Mouse (Mus musculus) skeletal muscle tissue, adult 2 months (tissue): ENCODE measurements around the gene Bin2.
A peak's percentile ranks its signal among the peaks of the same experiment; 100 is the strongest.
"Not testable (repeated sequence)": the region's sequence is repeated elsewhere in the genome, so short reads cannot be mapped to it uniquely, and the experiment has no call there.

Experiments
- DNase-seq: peaks from one replicate; pipeline ENCODE4 v3.0.0-alpha.2; 2012; ENCODE audit warnings: low read depth, low spot score

Bin2 gene

DNA sequence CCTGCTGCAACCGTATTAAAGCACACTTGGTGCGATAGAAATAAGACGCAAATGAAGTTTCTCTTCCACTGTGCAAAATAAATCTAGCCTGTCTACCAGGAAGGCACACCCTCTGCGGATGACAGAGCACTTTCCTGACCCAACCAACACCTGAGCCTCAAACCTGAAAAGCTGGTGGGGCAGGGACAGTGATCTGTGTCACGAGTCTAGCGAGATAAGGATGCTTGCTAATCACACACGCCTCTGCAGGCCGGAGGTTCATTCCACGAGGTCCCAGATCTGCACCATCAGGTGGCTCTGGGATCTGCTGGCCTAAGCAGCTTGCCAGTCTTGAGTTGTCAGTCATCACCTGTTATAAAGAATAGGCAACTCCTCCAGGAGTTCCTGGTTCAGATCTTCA lies 17.7 kb downstream of the Bin2 start:
- no peak for DNase-seq

DNA sequence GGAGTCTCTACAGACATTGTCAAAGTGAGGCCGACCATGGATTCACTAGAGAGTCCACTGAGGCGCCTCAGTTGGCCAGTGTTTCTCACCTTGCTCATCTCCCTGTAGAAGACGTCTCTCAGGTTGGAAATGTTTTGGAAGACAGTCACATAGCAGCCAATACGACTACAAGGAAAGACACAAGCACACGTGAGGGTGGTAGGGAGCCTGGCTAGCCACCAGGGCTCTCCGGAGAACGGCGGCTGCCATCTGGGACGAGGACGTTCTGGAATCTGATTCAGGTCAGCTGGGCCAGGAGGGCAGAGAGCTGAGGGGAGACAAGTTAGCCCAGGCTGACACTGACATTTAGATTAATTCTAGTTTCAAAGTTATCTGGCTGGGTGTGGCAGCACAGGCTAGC lies 19.2 kb downstream of the Bin2 start:
- no peak for DNase-seq

DNA sequence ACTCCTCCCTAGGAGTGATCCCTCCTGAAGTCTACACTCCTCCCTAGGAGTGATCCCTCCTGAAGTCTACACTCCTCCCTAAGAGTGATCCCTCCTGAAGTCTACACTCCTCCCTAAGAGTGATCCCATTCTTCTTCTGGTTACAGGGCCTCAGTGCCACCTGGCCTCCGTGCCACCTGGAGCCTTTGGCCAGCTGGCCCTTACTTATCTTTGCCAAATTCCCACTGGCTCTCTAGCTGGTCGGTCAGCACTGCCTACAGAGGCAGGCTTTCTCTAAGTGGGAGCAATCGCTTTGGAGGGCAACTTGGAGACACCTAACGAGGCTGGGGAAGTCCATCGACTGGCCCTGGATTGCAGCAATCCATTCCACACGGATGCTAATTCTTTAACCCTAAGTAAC lies 23.2 kb downstream of the Bin2 start:
- DNase-seq: no peak

DNA sequence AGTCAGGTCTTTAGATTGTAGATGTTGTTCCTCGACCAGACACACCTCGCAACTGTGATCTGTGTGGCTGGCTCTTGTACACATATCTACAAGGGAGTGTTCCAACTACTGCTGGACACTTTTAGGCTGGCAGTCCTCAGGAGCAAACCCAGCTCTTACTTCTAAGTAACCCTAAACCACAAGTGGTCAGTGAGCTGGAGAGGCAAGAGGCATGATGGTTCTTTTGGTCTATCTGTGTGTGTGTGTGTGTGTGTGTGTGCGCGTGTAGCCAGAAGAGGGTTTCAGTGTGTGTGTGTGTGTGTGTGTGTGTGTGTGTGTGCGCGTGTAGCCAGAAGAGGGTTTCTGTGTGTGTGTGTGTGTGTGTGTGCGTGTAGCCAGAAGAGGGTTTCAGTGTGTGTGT lies 26.9 kb downstream of the Bin2 start:
- peak; percentile 42 for DNase-seq

DNA sequence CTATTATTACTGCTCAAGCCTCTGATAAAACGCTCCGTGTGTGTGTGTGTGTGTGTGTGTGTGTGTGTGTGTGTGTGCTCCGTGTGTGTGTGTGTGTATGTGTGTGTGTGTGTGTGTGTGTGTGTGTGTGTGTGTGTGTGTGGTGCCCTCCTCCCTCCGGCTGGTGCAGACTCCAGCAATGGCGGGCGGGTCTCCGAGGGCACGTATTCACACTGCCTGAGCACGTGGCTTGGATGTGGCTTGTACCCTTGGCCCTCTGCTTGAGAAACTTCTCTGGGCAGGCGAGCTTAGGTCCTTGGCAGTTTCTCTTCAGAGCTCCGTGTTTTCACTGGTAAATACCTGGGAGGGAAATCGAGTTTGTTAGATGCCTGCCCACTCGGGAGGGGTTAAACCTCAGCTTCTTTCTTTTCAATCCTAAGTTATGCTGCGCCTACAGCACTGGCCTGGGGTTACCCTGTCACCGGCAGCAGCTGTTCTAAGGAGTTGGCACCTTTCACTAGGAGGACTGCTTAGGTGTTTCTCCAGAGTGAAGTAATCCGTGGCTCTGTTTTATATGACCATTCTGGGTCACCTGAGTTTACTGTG lies 28.0 kb downstream of the Bin2 start:
- DNase-seq: no peak

DNA sequence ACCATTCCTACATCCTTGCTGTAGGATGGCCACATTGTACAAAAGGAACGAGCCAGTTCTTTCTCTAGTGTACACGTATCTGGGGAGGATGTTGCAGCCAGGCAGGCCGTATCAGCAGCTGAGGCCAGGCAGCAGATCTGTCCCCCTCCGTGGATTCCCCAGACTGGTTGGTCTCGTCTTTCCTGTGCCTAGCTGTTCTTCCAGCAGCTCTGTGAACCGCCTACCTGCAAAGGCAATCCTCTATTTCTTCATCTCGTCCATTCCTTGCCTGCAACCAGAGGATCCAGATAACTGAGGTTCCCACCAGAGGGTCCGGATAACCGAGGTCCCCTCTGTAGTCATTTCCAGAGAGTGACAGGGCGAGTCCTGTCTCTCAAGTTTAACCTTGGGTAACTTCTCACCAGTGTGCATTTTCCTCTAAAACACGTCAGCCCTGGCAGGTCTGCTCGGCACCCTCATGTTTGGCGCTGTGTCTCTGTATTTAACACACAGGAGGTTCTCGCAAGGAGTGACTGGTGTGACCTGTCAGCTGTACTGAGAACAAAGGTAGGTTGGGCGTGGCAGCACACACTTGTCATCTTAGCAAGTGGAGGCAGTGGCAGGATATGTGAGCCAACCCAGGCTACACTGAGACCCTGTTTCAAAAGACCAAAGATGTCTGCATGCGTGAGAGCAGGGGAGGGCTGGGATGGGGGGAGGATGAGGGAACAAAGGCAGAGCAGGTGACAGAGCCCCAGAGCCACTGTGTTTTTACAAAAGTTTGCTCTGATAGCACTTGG lies 29.2 kb downstream of the Bin2 start:
- no peak for DNase-seq

DNA sequence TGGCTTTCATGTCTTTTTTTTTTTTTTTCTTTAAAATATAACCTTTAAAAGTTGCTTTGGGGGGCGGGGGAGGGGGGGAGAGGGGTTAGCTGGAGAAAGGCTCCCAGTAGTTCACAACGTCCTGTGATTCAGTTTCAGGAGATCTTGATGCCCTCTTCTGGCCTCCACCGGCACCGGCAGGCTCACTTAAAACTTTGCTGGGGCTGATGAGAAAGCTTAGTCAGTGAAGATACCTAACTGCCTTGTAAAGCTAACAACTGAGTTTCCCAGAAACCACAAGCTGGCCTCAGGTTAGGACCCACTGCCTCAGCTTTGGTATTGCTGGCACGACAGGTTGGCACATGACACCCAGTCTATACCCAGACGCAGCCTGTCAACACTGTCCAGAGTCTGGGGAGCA lies 31.7 kb downstream of the Bin2 start:
- DNase-seq: no peak

DNA sequence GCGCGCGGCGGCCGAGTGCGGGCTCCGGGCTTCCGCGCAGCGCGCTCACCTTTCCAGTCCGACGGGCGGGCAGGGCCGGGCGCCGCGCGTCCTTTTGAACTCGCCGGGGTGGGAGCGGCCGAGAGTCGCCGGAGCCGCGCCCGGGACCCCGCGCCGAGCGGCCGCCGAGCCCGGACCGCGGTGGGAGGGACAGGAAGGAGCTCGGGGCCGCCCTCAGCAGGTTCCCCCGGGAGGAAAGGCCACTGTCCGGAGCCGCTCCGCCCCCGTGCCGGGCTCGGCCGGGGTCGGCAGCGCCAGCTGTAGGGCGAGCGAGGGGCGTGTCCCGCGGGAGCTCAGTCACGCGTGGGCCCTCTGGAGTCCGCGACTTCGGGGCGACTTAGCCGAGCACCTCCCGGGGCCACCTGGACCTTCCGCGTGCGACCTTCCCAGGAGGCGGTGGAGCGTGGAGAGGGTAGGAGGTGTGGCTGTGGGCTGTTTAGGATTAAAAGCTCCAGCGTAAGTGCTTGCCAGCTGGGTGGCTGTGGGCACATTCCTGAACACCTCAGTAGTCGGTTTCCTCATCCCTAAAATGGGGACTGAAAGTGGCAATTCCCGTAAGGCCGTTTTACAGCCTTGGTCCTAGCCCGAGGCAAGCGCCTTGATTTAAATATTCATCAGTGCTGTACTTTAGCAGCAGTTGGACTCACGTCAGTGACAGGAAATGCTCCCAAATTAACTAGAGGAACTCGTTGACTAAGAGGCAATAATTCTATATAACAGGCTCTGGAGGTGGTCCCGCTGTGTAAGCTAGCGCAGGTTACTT lies 32.5 kb downstream of the Bin2 start, which contains the start of gene Smagp:
Gene Smagp (minus strand): TSS at position 241 of the 802 bp plus-strand sequence.
- DNase-seq: no peak

DNA sequence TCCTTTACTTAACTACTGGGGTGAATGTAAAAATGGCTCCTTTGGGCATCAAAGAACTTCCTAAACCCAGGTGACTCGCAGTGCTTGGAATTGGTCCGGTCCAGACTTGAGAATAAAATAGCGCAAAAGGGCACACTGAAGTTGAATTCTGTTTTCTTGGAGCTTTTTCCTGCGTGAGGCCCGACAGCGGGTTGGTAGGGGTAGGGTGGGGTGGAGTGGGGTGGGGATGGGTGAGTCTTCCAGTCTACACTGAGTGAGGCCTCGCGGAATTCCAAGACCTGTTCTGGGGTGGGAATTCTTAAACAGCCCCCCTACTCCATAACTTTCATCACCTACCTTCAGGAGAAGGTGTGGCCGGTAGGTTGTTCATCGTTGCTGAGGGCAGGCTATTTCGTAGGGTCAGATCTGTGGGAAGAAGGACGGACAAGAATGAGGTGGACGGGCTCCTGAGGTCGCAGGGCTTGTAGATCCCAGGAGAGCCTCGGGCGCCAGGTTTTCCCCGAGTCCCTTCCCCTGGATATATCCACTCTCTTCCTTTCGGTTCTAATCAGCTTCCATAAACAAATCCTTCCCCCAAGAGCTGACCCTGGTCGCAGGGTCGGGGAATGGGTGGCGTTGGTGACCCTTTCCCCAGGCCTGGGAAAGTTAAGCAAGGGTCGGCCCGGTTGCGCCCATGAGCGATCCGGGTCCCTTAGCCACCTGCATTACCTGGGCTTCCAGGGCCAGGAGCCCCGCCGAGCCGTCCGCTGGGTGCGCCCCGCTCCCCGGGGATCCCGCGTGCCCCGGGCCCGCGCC lies 33.3 kb downstream of the Bin2 start:
- DNase-seq: no peak

DNA sequence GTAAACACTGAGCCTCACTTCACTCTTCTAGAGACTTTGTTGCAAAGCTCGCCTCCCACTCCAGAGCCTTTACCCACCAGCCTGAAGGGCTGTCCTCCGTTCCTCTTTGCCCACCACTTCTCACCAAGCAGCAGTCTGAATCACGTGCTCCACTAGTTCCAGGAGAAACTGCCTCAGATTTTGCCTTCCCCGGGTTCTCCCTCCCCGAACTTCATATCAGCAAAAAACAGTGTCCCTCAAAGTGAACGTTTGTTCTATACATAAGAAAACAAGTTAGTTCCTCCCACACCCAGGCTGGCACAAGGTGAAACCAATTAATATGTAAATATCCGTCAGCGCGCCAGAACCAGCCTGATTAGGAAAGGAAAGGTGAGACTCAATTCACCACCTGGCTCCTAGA lies 34.1 kb downstream of the Bin2 start:
- no peak for DNase-seq

DNA sequence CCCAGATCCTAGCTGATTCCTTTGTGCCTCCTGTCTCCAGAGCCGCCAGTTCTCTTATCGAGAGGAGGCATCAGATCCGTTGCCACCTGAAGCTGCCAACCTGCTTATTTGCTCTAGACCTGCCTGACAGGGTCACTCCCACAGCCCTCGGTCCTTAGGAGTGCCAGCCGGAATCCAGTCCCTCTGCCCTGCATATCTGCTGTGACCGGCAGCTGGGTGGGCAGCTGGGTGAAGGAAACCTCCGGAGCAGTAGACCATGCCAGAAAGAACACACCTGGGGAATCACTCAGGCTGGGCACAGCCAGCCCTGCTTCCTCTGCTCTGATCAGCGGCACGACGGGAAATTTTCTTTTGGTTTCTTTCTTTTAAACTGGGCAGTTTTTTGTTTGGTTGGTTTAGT lies 36.0 kb downstream of the Bin2 start:
- no peak for DNase-seq

DNA sequence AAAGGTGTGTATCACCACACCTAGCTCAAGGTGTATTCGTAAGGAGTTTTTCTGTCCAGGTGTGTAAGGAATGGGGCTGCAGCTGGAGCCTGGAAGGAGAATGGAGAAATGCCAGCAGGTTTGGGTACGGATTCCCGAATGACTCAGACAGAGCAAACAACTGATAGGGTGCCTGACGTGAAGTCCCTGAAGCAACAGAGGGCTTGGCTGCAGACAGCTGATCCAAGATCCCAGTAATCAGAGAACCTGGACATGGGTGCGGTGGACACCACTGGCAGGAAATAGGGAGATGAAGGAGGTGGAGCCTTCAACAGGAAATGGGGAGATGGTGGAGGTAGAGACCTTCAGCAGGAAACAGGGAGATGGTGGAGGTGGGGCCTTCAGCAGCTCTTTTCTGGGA lies 37.0 kb downstream of the Bin2 start:
- DNase-seq: no peak

DNA sequence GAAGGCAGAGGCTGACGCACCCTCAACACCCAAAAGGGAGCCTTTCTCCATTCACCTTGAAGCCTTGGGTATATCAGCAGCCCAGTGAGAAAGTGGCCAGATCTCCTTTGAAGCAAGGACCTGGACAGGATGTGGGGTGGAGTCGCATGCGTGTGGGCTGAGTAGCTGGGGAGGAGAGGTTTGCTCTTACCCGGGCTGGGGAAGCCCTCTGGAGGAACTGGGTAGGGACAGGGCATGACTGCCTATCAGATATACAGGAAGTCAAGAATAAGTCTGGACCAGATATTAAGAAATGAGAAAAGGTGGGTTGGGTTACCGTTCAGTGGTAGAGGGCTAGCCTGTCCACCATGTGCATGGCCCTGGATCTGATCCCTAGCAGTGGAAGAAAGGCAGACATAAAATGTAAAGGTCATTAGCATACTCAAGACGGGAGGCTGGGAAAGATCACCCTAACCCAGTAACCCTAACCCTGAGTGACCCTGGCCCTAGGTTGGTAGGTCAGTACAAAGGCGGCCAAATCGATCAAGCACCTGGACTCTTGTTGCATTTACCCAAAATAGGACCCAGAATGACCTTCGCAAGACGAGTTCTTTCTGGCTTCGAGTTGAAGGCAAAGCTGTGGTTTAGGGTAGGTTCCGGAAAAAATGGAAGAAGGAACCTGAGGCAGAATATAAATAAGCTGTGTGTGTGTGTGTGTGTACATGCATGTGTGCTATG lies 37.7 kb downstream of the Bin2 start:
- DNase-seq: no peak

DNA sequence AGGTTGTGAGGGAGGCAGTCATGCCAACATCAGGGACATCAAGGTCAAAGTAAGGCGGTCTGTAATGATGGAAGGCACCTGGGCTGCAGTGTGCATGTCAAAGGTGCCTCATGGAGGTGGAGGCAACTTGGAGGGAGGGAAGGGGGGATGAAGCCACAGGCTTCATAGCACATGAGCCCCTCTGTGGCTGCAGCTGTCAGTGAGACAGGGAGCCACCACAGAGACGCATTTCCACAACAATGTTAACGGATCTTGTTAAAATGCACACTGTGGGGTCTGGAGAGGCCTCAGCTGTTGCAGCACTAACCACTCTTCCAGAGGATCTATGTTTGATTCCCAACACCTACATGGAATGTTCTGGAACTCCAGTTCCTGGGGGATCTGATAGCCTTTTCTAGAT lies 39.2 kb downstream of the Bin2 start:
- DNase-seq: no peak

DNA sequence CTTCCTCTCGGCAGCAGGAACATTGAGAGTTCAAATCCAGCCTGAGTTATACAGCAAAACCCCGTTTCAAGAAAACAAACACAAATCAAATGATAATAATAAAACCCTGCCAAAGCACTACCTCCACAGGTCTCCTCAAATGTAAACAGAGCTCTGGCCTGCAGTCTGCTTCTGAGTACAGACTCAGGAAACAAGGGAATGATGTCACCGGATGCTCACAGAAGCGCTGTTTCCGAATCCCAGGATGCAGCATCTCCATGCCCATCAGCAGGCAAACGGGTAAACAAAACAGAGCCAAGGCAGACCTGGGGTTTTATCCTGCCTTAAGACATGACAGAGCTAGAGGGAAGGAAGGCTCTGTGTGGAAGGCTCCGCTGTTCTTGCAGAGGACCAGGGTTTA lies 40.6 kb downstream of the Bin2 start:
- no peak for DNase-seq

DNA sequence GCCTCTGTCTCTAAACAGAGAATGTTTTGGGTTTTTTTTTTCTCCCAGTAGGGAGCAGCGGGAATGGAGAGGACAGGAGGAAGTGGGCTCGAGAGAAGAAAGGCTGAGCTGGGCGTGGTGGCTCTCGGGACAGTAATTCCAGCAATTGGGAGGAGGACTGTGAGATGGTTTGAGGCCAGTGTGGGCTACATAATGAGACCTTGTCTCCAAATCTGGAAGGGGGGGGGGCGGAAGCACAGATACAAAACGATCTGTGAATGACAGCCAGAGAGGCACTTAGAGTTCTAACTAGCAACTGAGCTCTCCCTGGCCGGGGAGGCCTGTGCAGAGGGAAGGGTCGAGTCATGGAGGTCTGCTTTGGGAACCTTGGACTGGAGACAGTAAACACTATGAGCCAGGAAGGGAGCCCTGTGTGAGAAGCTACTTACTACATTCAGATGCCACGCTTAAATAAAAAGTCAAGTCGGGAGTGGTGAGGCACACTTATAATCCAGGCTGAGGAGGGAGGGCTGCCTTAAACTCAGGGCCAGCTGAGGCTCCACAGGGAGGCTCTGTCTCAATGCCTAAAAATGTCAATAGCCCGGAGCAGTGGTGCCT lies 41.5 kb downstream of the Bin2 start:
- no peak for DNase-seq

DNA sequence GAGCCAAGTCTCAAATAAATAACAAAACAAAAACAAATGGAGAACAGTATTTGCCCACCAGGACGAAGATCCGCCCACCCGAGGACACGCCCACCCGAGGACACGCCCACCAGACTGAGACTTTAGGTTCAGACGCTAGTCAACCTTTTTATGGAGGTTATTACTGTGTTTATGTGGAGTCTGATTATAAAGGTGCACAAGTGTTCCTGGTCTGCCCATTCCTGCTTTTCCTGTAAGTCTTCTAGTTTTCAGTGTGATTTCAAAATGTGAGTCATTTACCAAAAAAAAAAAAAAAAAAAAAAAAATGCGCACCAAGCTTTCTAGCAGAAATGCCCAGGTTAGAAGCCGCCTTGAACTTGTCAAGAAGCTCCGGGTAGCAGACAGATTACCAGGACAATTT lies 42.1 kb downstream of the Bin2 start:
- DNase-seq: no peak

DNA sequence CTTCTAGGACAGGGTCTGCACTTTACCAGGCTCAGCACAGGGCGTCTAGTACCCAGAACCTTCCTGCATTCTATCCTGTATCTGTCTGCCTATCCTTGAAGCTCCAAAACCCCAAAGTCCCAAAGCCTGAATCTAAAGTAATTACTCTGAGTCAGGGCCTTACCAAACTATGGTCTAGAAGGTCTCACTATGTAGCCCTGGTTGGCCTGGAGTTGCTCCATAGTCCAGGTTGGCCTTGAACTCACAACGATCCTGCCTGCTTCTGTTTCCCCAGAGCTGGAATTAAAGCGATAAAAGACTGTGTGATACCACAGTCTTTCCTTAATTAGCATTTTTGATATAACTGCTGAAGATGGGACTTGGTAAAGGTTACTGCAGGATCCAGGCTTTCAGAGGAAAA lies 44.9 kb downstream of the Bin2 start:
- no peak for DNase-seq

DNA sequence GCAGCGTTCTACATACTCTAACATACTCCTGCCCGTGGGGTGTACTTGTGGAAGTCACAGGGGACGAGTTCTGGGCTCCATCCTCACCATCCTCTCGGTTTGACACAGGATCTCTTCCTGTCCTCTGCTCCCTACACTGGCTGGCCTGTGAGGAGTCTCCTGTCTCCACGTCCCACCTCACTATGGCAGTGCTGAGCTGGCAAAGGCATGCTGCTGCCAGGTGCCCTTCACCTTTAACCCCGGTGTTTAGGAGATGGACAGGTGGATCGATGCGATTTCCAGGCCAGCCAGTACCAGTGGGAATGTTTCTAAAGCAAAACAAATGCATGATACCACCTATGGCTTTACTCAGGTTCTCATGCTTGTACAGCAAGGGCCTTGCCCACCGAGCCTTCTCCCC lies 45.6 kb downstream of the Bin2 start:
- DNase-seq: no peak

DNA sequence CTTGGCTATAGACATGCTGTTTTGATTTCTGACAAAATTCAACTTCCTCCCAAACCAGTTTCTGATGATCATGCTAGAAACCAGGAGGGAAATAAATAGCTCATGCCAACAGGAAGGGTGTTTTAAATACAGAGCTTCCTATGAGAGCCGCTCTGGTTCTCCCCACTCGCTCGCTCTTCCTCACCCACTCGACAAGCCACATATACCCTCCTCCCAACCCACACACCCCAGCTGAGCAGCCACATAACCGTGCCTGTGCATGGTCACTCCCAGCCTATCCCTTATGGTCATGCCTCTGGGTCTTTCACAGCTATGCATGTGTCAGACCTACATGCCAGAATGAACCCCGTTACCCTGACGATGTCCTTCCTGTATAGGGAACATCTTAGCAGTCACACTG lies 47.2 kb downstream of the Bin2 start:
- no peak for DNase-seq

DNA sequence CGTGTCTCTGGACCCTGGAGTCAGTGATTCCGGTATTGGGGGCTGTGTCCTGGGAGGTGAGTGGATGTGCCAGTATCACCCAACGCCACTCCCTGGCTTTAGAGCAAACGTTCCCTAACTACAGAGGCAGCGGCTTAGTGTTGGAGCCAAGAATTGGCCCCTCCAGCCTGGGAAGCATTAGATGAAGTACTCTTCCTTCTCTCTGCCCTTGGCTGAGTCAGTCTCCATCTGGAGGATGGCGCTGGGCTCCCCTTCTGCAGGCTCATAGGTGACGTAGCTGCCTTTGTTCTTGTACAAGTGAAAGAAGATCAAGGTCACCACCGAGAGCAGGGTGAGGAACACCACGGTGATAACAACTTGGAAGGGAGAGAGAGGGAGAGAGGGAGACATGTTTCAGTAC lies 47.7 kb downstream of the Bin2 start:
- DNase-seq: not testable (repeated sequence)
